Mouse (Mus musculus): ENCODE data around the gene Wwox. TPM values are rescaled to one million over a fixed set of nuclear protein-coding genes. Genes with fewer than 3 reads are reported as not detected.
A peak's percentile ranks its signal among the peaks of the same experiment; 100 is the strongest.

Gene Wwox
- 10 to 100 TPM; 14.2 to 14.3 TPM for total RNA-seq (2021)
- long read RNA-seq, experiment 1, partial matches to known transcripts = 0 of 9 reads
- long read RNA-seq, experiment 1, other reads (novel, unspliced or antisense) = 8 of 9 reads
- long read RNA-seq, experiment 2, partial matches to known transcripts = 0 of 7 reads
- long read RNA-seq, experiment 2, other reads (novel, unspliced or antisense) = 6 of 7 reads

GRCm38 (mm10) chr8:114439334-114440204, at the start of gene Wwox:
TSS of gene Wwox (plus strand) at chr8:114439655.
- Histone ChIP-seq H3K27ac (peak within 1 kb of the TSS; percentile 83), H3K4me3 (peak within 1 kb of the TSS; percentile 86)
- peak; percentile 99 to 100 for DNase-seq (ENCODE audit: low spot score in 2 of 2)

DNA sequence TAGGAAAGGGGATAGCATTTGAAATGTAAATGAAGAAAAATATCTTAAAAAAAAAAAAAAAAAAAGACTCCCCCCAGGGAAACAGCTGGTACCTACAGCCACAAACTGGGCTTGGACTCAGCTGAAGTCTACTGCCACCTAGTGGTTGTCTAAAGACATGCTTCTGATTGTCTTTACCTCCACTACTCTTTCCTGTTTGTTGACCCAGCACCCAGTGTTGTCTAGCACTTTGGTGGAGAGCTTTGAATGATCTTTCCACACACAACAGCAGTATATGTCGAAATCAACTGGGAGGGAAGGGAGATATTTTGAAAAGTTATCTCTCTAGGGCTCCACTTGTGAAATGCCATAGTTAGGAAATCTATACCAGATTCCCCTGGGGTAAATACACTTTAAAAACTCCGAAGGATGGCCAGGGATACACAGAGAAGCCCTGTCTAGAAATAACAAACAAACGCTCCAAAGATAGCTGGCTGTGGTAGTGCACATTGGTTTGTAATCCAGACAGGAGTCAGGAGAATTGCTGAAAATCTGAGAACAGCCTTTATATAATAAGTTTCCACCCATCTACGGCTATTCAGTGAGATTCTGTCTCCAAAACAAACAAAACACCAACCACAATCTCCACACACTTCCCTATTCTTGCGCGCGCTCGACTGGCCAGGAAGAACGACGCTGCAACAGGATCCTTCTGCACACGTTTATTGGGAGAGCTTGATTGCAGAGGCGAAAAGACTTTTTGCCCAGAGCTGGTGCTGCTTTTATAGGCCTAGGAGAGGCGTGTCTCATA, 48.8 kb upstream of the Wwox start:
- TF ChIP-seq CTCF (conservative IDR thresholded peaks at IDR 0.05) = peak; percentile 77
- DNase-seq (ENCODE audit: low spot score in 2 of 2) = no peak
- H3K27ac ChIP-seq = no peak overlapping the region
- no peak overlapping the region for H3K4me3 ChIP-seq

More at GRCm38 (mm10) chr8:114439334-114440204, at the start of gene Wwox:
- peak; percentile 86 for TF ChIP-seq CTCF (conservative IDR thresholded peaks at IDR 0.05)

DNA sequence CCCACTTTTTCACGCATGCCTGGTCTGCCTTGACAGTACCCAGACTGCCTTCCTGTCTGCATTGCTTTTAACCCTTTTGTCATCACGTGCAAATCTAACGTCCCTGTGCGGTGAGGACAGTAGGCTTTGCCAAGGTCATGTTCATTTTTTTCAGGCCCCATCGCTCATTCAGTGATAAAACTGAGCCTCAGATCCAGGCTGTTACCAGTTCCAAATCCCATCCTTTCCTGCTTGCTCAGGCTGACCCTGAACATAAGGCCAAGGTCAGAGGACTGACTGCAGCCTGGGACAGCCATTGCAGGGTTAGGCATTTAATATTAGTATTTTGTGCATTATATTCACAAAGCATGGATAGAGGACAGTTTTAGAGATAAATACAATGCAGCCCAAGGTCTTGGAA, 41.1 kb upstream of the Wwox start:
- H3K27ac ChIP-seq = no peak overlapping the region
- no peak overlapping the region for H3K4me3 ChIP-seq

GRCm38 (mm10) chr8:114399273-114399672, 40.2 kb upstream of the Wwox start:
- Histone ChIP-seq H3K27ac (no peak overlapping the region), H3K4me3 (no peak overlapping the region)
- DNase-seq (ENCODE audit: low spot score in 2 of 2) = no peak
- TF ChIP-seq CTCF (conservative IDR thresholded peaks at IDR 0.05) = no peak

More for the DNA sequence above, 41.1 kb upstream of the Wwox start:
- TF ChIP-seq CTCF (conservative IDR thresholded peaks at IDR 0.05) = no peak
- no peak for DNase-seq (ENCODE audit: low spot score in 2 of 2)

- H3K27ac ChIP-seq = no peak overlapping the region
- DNase-seq (ENCODE audit: low spot score in 2 of 2) = no peak
- TF ChIP-seq CTCF (conservative IDR thresholded peaks at IDR 0.05) = no peak
- no peak overlapping the region for H3K4me3 ChIP-seq
Observed at GRCm38 (mm10) chr8:114401679-114402078, 37.8 kb upstream of the Wwox start.

- no peak for TF ChIP-seq CTCF (conservative IDR thresholded peaks at IDR 0.05)
- DNase-seq (ENCODE audit: low spot score in 2 of 2) = no peak
- Histone ChIP-seq H3K4me3 (no peak overlapping the region), H3K27ac (no peak overlapping the region)
Observed at GRCm38 (mm10) chr8:114411421-114411820, 28.0 kb upstream of the Wwox start.

- TF ChIP-seq CTCF (conservative IDR thresholded peaks at IDR 0.05) = no peak
- Histone ChIP-seq H3K4me3 (no peak within 1 kb of the TSS), H3K27ac (no peak within 1 kb of the TSS)
- DNase-seq (ENCODE audit: low spot score in 2 of 2) = no peak
Observed at GRCm38 (mm10) chr8:114417786-114418185, 21.7 kb upstream of the Wwox start, which contains the start of gene Clec3a. TSS of gene Clec3a (plus strand) at chr8:114418086.

- H3K4me3 ChIP-seq = no peak overlapping the region
- TF ChIP-seq CTCF (conservative IDR thresholded peaks at IDR 0.05) = no peak
- DNase-seq (ENCODE audit: low spot score in 2 of 2) = no peak
- H3K27ac ChIP-seq = no peak overlapping the region
Observed at GRCm38 (mm10) chr8:114418486-114418885, 21.0 kb upstream of the Wwox start.

DNA sequence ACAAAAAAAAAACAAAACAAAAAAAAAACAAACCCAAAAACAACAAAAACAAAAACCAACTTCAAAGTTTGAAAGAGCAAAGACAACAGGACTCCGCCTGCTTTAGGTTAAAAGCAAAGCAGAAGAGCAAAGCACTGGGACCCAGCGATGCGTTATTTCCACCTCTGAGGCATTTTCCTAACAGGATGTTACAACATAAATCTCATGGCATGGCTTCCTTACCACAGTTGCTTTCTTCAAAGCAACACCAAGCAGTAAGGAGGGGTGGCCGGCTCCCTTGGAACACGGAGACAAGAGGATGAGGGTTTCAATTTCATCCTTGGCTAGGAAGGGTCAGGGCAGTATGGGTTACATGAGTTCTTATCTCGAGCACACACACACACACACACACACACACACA, 20.6 kb upstream of the Wwox start:
- Histone ChIP-seq H3K27ac (no peak overlapping the region), H3K4me3 (no peak overlapping the region)
- TF ChIP-seq CTCF (conservative IDR thresholded peaks at IDR 0.05) = no peak
- DNase-seq (ENCODE audit: low spot score in 2 of 2) = no peak

GRCm38 (mm10) chr8:114421544-114421943, 17.9 kb upstream of the Wwox start:
- TF ChIP-seq CTCF (conservative IDR thresholded peaks at IDR 0.05) = no peak
- Histone ChIP-seq H3K27ac (no peak overlapping the region), H3K4me3 (no peak overlapping the region)
- DNase-seq (ENCODE audit: low spot score in 2 of 2) = peak; percentile 22 to 23

DNA sequence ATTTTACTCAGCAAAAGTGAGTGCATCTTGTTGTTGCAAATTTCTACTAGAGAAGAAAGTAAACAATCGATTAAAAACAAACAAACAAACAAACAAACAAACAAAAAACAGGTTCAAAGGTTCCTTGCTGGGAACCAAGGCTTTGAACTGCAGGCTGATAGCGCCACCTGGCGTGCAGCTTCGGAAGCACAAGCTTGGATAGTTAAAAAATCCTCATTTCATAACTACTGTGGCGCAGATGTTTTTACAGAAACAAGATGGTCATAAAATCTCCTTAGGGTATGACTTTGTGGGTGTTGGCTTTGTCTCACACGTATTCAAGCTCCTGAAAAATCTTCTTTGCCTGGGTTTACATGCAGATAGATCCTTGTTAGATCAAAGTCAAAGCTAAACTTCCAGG, 1.2 kb upstream of the Wwox start:
- DNase-seq (ENCODE audit: low spot score in 2 of 2) = peak in 1 of 2 experiments; percentile 65
- H3K4me3 ChIP-seq = no peak overlapping the region
- H3K27ac ChIP-seq = peak overlapping the region; percentile 46; the same call in 1 of the 2 replicates
- TF ChIP-seq CTCF (conservative IDR thresholded peaks at IDR 0.05) = peak; percentile 94

DNA sequence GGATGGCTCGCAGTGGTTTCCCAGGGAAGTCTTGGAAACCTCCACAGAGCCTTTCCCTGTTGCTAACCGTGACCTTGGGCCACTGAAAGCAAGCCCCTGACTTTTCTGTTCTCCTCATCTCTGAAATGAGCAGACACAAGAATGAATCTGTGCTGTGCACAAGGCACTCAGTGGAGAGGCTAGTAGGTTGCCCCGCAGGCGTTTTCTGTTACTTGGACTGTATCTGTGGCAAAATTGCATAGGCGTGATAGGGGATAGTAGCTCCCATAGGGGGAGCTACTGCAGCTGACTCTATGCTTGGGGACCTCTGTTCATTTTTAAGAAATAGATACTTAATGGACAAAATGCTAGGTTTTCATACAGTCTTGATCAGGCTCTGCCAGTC, 742 bp downstream of the Wwox start:
- TF ChIP-seq CTCF (conservative IDR thresholded peaks at IDR 0.05) = peak; percentile 38
- Histone ChIP-seq H3K4me3 (peak overlapping the region; percentile 86), H3K27ac (peak overlapping the region; percentile 83; the same call in 1 of the 2 replicates)
- DNase-seq (ENCODE audit: low spot score in 2 of 2) = no peak

DNA sequence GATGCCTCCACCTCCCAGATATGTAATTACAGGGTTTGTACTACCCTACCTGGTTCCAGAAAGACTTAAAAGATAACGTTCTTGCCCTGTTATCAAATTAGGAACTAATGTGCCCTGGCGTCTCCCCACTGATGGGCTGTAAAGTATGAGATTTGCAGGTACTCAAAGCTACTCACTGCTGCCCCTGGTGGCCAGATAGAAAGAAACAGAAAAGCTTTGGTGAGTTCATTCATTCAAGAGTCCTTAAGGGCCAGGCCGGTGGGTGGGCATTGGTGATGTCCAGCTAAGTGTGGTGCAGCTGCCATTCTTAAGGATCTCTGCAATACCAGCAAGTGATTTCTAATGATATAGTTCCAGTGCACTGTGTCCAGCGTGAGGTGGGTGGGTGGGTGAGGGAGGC, 2.2 kb downstream of the Wwox start:
- DNase-seq (ENCODE audit: low spot score in 2 of 2) = no peak
- H3K4me3 ChIP-seq = no peak overlapping the region
- peak; percentile 75 for TF ChIP-seq CTCF (conservative IDR thresholded peaks at IDR 0.05)
- no peak overlapping the region for H3K27ac ChIP-seq

Data from layer of hippocampus, adult 2 months (tissue).